Mouse (Mus musculus): ENCODE data around the gene Alpk1.
"Not testable (repeated sequence)": the region's sequence is repeated elsewhere in the genome, so short reads cannot be mapped to it uniquely, and the experiment has no call there.

Alpk1 gene

GRCm38 (mm10) chr3:127790234-127791055, 10.1 kb upstream of the Alpk1 start:
- peak in 1 of 2 experiments; percentile 22 for DNase-seq (ENCODE audit: low spot score in 2 of 2)

GRCm38 (mm10) chr3:127789500-127790191, 9.3 kb upstream of the Alpk1 start, which contains the start of gene Tifa:
Gene Tifa (plus strand): TSS chr3:127789805.
- DNase-seq (ENCODE audit: low spot score in 2 of 2): peak in 1 of 2 experiments; percentile 17

DNA sequence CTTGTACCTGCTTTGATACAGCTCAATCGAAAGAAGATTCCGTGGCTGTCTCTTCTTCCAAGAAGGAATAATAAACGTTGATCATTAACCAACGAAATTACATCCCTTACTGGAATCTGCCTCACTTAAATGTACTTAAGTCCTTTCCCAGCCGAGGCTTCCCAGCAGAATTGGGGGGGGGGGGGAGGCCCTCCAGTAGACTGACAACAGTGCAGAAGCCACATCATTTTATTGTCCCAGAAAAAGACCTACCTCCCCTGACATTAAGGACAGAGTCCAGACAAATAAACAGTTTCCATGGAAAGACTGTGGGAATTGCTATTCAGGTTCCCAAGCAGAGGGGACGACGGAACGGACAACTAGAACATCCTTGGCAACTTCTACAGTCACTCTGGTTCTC, 8.6 kb upstream of the Alpk1 start:
- DNase-seq (ENCODE audit: low spot score in 2 of 2): no peak

GRCm38 (mm10) chr3:127788038-127788437, 7.7 kb upstream of the Alpk1 start:
- DNase-seq (ENCODE audit: low spot score in 2 of 2): no peak

- no peak for DNase-seq (ENCODE audit: low spot score in 2 of 2)
These were observed 6.7 kb upstream of the Alpk1 start for GRCm38 (mm10) chr3:127787032-127787431.

- DNase-seq (ENCODE audit: low spot score in 2 of 2): not testable (repeated sequence)
These were observed 3.4 kb upstream of the Alpk1 start for GRCm38 (mm10) chr3:127783680-127784079.

- no peak for DNase-seq (ENCODE audit: low spot score in 2 of 2)
These were observed 2.6 kb upstream of the Alpk1 start for GRCm38 (mm10) chr3:127782921-127783320.

DNA sequence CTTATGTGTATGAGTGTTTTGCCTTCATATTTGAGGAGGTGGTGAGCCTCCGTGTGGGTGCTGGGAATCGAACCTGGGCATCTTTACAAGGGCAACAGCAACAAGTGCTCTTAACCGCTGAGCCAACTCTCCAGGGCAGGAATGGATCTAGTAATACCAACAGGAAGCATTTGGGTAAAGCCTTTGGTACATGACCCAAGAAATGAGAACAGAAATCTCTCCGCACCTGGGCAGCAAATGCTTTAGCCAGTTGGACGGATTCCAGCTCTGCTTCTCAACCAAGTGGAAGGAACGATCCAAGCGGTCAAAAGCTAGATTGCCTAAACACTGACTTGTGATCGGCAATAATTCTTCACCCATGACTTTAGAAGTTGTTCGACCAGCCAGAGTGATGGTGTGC, 594 bp upstream of the Alpk1 start:
- no peak for DNase-seq (ENCODE audit: low spot score in 2 of 2)

DNA sequence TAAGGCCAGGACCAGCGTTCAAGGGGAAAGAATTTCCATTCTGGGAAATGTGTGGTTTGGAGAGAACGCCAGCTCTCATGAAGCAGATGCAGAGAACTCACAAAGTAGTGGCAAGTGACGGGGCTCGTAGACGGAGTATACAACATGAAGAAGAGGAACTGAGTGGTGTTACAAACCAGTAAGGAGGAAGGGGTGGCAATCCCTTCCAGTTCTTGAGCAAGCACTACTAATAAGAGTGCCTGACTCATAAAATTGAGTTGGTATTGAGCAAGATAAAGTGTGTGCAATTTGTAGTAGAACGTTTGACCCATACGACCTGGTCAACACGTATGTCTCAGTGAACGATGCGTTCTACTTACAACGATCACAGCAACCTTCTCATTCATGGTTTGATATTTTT, 11.2 kb downstream of the Alpk1 start:
- DNase-seq (ENCODE audit: low spot score in 2 of 2): no peak

- no peak for DNase-seq (ENCODE audit: low spot score in 2 of 2)
These were observed 14.4 kb downstream of the Alpk1 start for GRCm38 (mm10) chr3:127765971-127766370.

DNA sequence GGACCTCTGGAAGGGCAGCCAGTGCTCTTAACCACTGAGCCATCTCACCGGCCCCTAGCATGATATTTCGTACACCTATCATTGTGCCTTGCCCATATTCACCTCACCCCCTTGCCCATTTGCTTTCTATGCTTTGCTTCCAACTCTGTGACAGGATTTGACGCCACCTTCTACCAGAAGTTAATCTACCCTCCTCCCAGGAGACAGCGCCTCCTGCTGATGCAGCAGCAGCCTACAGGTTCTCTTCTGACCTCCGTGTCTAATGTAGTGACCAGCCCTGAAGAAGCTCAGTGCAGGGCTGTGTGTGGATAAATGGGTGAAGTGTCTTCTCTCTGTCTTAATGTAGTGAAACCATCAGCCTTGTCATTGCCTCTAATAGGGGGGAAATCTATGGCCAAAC, 15.8 kb downstream of the Alpk1 start:
- no peak for DNase-seq (ENCODE audit: low spot score in 2 of 2)

DNA sequence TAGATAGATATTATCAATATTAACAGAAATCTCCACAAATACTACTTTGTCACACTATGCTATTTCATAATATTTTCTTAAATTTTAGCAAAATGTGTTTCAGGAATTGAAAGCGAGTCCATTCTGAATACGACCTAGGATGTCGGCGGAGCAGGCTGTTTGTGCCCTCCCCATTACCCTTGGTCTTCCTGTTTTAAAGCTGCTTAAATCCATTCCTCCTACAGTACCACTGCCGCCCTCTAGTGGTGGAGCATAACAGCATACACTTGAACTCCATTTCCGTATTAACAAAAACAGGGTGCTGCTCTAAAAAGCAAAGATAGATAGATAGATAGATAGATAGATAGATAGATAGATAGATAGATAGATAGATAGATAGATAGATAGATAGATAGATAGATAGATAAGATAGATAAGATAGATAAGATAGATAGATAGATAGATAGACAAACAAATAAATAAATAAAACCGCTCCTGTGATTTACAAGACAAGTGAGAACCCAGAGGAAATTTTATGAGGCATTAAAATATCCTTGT, 17.2 kb downstream of the Alpk1 start:
- peak; percentile 65 to 90 for DNase-seq (ENCODE audit: low spot score in 2 of 2)

- no peak for DNase-seq (ENCODE audit: low spot score in 2 of 2)
These were observed 17.9 kb downstream of the Alpk1 start for GRCm38 (mm10) chr3:127762403-127762802.

GRCm38 (mm10) chr3:127759212-127759611, 21.1 kb downstream of the Alpk1 start:
- peak in 1 of 2 experiments; percentile 23 for DNase-seq (ENCODE audit: low spot score in 2 of 2)

DNA sequence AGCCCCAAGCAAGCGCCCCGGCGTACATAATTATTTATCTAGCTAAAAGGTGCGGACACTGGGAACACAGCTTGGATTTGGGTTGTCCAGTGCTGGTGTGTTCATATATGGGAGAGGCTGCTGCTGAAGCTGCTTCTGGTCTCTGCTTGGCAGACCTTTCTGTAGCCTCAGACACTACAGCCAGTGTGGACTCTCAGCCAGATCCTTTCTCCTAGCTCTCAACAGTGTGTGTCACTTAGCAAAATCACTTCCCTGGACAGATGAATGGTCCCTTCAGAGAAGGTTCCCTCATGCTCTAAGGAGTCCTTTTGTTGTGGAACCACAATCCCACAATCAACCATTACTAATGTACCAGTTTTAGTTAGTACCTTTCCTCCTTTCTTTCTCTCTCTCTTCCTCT, 21.5 kb downstream of the Alpk1 start:
- DNase-seq (ENCODE audit: low spot score in 2 of 2): no peak

DNA sequence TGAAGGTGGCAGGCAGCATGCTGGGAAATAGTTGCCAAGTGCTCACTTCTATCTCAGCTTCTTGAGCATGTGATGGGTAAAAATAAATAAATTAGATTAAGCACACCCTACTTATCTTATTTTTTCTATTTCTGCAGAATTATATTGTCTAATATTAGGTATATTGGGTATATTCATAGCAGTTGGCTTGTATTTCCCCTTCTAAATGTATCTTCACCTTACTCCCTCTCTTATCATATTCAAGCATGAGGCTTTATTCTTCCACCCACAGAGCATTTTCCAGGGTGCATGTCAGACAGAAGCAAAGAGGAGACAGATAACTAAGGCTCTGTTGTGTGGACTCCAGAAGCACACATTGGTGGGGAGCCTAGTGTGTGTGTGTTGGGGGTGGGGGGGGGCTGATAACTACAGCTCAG, 22.4 kb downstream of the Alpk1 start:
- no peak for DNase-seq (ENCODE audit: low spot score in 2 of 2)

GRCm38 (mm10) chr3:127756458-127756857, 23.9 kb downstream of the Alpk1 start:
- no peak for DNase-seq (ENCODE audit: low spot score in 2 of 2)

DNA sequence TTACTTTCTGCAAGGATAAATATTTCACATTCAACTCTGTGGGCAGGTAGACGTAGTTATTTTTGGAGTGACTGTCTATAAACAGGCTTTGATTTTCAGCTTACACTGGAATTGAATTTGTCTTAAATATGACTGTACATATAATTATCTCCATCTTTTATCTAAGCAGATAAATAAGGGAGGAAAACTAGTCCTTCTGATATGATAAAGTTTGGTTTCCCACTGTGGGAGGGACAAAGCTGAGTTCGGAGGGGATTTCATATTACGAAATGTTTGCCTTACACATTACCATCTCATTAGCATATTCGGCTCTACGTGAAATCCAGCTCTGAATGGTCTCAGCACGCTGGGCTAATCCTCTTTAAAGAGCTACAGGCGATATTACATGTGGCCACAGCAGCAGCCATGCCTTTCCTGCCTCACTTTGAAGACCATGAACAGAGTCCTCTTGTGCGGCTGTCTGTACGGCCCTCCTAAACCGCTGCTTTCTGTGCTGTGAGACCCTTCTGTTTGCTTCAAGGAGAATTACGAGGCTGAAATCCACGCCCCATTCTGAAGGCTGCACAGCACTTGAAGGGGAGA, 30.3 kb downstream of the Alpk1 start:
- no peak for DNase-seq (ENCODE audit: low spot score in 2 of 2)

DNA sequence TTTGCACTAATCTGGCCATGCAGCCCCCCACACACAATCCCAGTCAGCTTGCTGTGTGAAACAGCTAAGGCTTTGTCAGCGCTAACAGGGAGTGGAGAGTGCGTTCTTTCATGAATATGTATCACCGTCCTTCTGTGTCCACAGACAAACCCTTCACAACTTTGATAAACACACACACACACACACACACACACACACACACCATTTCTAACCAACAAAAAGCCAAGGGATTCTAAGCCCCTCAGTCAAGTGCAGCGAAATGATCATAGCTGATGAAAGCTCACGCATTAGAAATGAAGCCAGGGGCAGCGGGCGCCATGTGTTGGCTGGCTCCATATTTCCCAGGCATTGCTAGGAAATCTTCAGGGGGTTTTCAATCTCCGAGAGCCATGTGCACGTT, 31.1 kb downstream of the Alpk1 start:
- DNase-seq (ENCODE audit: low spot score in 2 of 2): no peak

DNA sequence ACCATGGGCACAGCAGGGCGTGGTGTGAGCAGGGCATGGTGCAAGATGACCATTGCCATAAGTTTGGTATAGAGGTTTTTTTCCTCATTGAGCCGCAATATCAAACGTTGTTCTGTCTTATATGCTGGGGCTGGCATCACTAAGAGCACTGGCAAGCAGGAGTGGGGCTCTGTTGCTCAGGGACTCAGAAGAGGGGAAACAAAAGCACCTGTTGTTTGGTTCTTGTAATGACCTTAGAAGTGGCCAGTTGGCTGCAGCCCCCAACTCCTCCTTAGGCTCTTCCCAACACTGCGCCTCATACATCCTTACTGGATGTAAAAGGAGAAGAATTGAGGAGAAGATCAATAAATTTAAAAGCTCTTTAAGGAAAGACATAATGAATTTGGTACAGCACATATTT, 31.7 kb downstream of the Alpk1 start:
- no peak for DNase-seq (ENCODE audit: low spot score in 2 of 2)

DNA sequence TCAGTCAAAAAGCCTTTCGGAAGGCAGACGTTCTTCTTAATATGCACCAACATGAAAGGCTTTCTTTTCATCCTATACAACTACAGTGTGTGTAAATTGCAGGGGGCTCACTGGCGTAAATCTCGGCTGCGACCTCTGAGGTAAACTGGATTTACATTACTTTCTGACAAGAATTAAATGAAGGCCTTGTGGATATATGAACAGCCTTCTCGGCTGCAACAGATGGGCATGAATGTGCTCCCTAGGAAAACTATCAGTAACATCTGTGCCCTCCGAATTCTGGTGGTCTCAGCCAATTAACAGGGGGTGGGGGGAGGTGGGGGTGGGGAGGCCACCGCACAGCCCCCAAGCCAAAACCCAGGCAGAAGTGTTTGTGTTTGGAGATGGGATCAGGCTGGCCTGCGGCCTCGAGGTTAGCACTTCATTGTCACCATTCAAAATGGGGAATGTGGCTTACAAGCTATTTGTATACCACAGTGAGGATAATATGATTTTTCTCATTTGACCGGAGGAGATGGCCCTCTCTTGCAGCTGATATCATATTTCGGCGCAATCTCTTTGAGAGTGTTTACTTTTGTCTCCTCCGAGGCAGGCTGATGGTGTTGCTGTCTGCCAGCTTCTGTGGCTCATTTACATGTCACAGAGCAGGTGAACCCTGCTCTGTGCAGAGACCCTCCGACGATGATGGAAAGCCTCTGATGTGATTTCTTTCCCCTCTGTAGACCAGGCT, 34.3 kb downstream of the Alpk1 start:
- no peak for DNase-seq (ENCODE audit: low spot score in 2 of 2)

- DNase-seq (ENCODE audit: low spot score in 2 of 2): no peak
These were observed 34.8 kb downstream of the Alpk1 start for GRCm38 (mm10) chr3:127745504-127745903.

Data from thymus, postnatal 10 days (tissue).